Mouse (Mus musculus) heart, embryonic 16.5 days (tissue): Measurements from ENCODE around the gene Dppa1. TPM values are rescaled to one million over a fixed set of nuclear protein-coding genes. Genes with fewer than 3 reads are reported as not detected.
"Not testable (repeated sequence)": the region's sequence is repeated elsewhere in the genome, so short reads cannot be mapped to it uniquely, and the experiment has no call there.

Source experiments
- ATAC-seq: fragments of 200-750 bp; cut with Nextera tagmentation; replicated peaks from 2 replicates; pipeline ENCODE4 v1.8.0; 2017; ENCODE audit warnings: moderate number of reproducible peaks; ENCODE audit not compliant: insufficient read depth, low FRiP score; ENCODE audit errors: extremely low read depth
- H3K27ac ChIP-seq: fragments of 300-500 bp; sonication (generic); 2 replicates; pipeline ENCODE4 v1.5.1; 2014; ENCODE audit warnings: mild to moderate bottlenecking, low read length, control low read depth, moderate library complexity
- H3K27me3 ChIP-seq: fragments of 300-500 bp; sonication (generic); 2 replicates; pipeline ENCODE4 v1.6.1; 2014; ENCODE audit warnings: low read length, mixed read lengths; ENCODE audit not compliant: control insufficient read depth, insufficient read depth
- H3K36me3 ChIP-seq: fragments of 300-500 bp; sonication (generic); 2 replicates; pipeline ENCODE4 v1.6.1; 2014; ENCODE audit not compliant: control insufficient read depth, insufficient read depth
- H3K4me1 ChIP-seq: fragments of 300-500 bp; sonication (generic); 2 replicates; pipeline ENCODE4 v1.6.1; 2014; ENCODE audit warnings: low read length, mixed read lengths; ENCODE audit not compliant: control insufficient read depth, insufficient read depth
- H3K4me2 ChIP-seq: fragments of 300-500 bp; sonication (generic); 2 replicates; pipeline ENCODE4 v1.6.1; 2014; ENCODE audit warnings: low read depth, mild to moderate bottlenecking, control low read depth, low read length
- H3K4me3 ChIP-seq: fragments of 300-500 bp; sonication (generic); 2 replicates; pipeline ENCODE4 v1.5.1; 2014; ENCODE audit warnings: mild to moderate bottlenecking, control low read depth, low read length
- H3K9ac ChIP-seq: fragments of 300-500 bp; sonication (generic); 2 replicates; pipeline ENCODE4 v1.6.1; 2014; ENCODE audit warnings: low read length, control low read depth
- H3K9me3 ChIP-seq: fragments of 300-500 bp; sonication (generic); replicated peaks from 2 replicates; pipeline ENCODE4 v1.6.1; 2016; ENCODE audit warnings: low read length; ENCODE audit not compliant: control insufficient read depth
- WGBS: fragments of 180-500 bp; shearing (Covaris S2); extraction: QIAGEN DNeasy Blood & Tissue Kit; methylation state at CpG from one replicate; pipeline ENCODE4 v1.1.7; 2014; 5-methylcytosine and 5-hydroxymethylcytosine counted together
- polyA plus RNA-seq: library from polyadenylated mRNA; unstranded; fragments of >200 nt; fragmentation: Nextera tagmentation; extraction: Ambion mirVana; gene quantifications from 2 replicates; pipeline ENCODE4 v1.2.1, GENCODE M21; 2015

Dppa1 gene
- polyA plus RNA-seq, 1 experiment from 2014 or later = not detected

DNA sequence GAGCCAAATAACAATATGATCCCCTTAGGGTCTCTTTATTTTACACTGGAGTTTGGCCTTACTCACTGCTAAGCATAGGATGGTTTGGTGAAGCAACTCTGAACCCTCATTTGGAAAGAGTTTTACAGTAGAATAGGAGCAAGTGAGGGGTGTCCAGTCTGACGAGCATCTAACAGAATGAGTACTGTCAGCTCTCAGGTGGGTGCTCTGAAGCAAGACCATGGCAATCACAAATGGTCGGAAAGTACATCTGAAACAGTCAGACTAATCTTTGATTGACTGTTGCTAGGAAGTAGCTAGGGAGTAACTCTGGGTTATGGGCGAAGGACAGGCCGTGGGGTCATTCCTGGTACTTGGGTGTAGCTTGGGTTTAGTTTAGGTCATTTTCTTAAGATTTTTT, 6.5 kb upstream of the Dppa1 start:
- not testable (repeated sequence) for H3K27me3 ChIP-seq, H3K9ac ChIP-seq, H3K4me2 ChIP-seq, ATAC-seq, H3K4me1 ChIP-seq, H3K4me3 ChIP-seq, H3K36me3 ChIP-seq, H3K27ac ChIP-seq, H3K9me3 ChIP-seq
- 78% methylated on average over 4 of the region's 4 CpGs for WGBS

GRCm38 (mm10) chr11:46631635-46632034, 2.6 kb upstream of the Dppa1 start:
- Histone ChIP-seq H3K4me2 (no peak overlapping the region), H3K4me1 (no peaks in the 10 kb centered on the region), H3K36me3 (no peaks in the 10 kb centered on the region), H3K4me3 (no peak overlapping the region), H3K27me3 (no peaks in the 10 kb centered on the region), H3K27ac (no peak overlapping the region), H3K9ac (no peak overlapping the region), H3K9me3 (no peaks in the 10 kb centered on the region)
- 23% methylated on average over 3 of the region's 3 CpGs for WGBS
- ATAC-seq = no peak

- Histone ChIP-seq H3K4me2 (no peak overlapping the region), H3K4me3 (no peak overlapping the region), H3K27me3 (no peaks in the 10 kb centered on the region), H3K9me3 (no peaks in the 10 kb centered on the region), H3K27ac (no peak overlapping the region), H3K36me3 (no peaks in the 10 kb centered on the region), H3K4me1 (no peaks in the 10 kb centered on the region), H3K9ac (no peak overlapping the region)
- WGBS = 54% methylated on average over 7 of the region's 7 CpGs
- ATAC-seq = no peak
Observed at GRCm38 (mm10) chr11:46620414-46621168, 8.5 kb downstream of the Dppa1 start.

DNA sequence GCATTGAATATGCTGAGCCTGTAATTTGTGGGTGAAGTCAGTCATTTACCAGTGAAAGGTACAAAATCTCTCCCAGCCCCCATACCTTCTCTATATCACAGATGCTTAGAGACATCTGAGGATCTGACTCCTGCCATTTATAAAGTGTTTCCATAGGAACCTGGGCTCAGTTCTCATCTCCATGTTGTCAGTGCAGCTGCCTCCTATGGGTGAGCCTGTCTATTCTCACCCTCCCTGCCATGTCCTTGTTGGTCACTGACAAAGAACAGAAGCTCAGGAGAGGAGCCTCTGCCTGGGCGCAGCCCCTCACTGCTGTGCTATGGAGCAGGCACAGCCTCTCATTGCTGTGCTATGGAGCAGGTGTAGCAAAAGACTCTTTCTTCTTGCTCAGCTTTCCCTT, 9.1 kb downstream of the Dppa1 start:
- H3K4me3 ChIP-seq = no peak overlapping the region
- H3K9ac ChIP-seq = no peak overlapping the region
- H3K4me2 ChIP-seq = no peak overlapping the region
- 74% methylated on average over 1 of the region's 1 CpGs for WGBS
- ATAC-seq = no peak
- H3K4me1 ChIP-seq = no peaks in the 10 kb centered on the region
- H3K36me3 ChIP-seq = no peaks in the 10 kb centered on the region
- no peaks in the 10 kb centered on the region for H3K27me3 ChIP-seq
- no peaks in the 10 kb centered on the region for H3K9me3 ChIP-seq
- no peak overlapping the region for H3K27ac ChIP-seq

DNA sequence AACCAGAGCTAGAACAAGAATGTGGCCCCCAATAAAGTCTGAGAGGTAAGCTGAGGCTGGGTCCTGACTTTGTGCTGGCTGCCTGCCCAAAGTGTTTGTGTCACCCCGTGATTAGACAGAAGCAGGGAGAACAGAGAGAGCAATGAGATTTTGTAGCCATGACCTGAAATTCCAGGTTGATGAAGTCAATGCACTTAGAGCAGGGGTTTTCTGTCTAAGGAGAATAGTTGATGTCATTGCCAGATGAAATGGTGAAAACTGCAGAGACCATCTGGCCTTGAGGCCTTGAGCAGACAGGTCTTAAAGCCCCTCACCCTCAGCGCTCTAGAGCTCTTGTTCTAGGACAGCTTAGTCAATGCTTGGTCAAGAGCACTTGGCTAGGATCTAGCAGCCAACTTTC, 36.6 kb downstream of the Dppa1 start:
- no peak overlapping the region for H3K9ac ChIP-seq

DNA sequence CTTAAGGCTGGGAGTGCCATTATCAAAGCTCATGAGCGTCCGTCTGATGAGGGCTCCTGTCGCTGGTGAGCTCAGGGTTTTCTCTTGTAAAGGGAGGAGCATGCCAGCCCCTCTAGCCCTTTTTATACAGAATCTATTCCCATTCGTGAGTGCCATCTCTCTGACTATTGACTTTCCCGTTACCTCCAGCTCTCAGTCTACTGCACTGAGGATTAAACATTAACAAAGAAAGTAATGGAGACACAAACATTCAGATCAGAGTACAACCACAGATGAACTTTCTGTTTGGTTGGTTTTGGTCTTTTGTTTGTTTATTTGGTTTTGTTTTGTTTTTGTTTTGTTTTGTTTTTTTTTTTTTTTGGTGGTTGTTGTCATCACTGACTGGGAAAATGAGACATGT, 46.3 kb downstream of the Dppa1 start:
- no peak for ATAC-seq
- 73% methylated on average over 5 of the region's 5 CpGs for WGBS
- Histone ChIP-seq H3K4me2 (no peak overlapping the region), H3K27ac (no peak overlapping the region), H3K36me3 (no peaks in the 10 kb centered on the region), H3K9ac (no peak overlapping the region), H3K27me3 (no peaks in the 10 kb centered on the region), H3K4me3 (no peak overlapping the region), H3K4me1 (no peaks in the 10 kb centered on the region), H3K9me3 (no peaks in the 10 kb centered on the region)

More for the DNA sequence above, 36.6 kb downstream of the Dppa1 start:
- no peak for ATAC-seq
- no peaks in the 10 kb centered on the region for H3K4me1 ChIP-seq
- no peak overlapping the region for H3K4me3 ChIP-seq
- no peak overlapping the region for H3K27ac ChIP-seq
- no peaks in the 10 kb centered on the region for H3K27me3 ChIP-seq
- H3K4me2 ChIP-seq = no peak overlapping the region
- H3K36me3 ChIP-seq = no peaks in the 10 kb centered on the region
- no peaks in the 10 kb centered on the region for H3K9me3 ChIP-seq
- 60% methylated on average over 2 of the region's 2 CpGs for WGBS

DNA sequence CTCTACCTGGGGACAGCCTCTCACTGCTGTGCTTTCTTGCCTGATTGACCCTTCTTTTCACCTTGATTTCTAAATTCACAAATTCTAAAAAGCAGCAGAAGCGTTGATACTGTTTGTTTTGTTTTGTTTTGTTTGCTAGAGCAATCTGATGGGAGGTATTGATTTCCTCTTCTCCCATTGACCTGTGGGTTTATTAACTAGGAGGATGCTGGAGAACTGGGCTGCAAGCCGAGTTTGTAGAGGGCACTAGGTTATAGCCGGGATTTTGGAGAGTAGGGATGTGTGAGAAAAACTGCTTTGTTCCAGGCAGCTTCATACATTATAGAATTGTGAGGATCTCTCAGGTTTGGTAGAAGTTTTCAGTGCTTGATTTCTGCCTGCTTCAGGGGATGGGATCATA, 48.6 kb downstream of the Dppa1 start:
- Histone ChIP-seq H3K4me1 (no peaks in the 10 kb centered on the region), H3K9ac (no peak overlapping the region), H3K4me2 (no peak overlapping the region), H3K27ac (no peak overlapping the region), H3K27me3 (no peaks in the 10 kb centered on the region), H3K4me3 (no peak overlapping the region), H3K9me3 (no peaks in the 10 kb centered on the region), H3K36me3 (no peaks in the 10 kb centered on the region)
- 75% methylated on average over 3 of the region's 3 CpGs for WGBS
- no peak for ATAC-seq

DNA sequence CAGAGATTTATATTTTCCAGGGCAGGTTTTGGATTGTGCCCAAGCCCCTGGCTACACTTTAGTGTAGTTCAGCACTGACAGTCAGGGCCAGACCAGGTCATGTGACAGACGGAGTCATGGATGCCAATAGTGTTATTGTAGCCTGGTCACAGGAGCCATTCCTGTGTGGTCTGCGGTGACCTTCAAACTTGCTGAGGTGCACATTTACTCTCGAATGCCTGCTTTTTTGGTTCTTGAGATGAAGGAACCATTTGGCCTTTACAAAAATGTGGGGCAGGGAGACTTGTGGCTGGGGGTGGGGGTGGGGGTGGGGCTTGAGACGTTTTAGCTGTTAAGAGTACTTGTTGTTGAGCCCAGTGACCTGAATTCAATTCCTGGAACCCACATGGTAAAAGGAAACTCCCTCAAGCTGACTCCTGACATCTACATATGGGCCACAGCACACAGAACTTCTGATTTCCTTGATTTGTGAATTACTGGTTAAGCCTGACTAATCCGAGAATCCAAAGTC, 50.2 kb downstream of the Dppa1 start:
- WGBS = 44% methylated on average over 5 of the region's 5 CpGs
- Histone ChIP-seq H3K27ac (no peak overlapping the region), H3K4me3 (no peak overlapping the region), H3K4me1 (no peaks in the 10 kb centered on the region), H3K9ac (no peak overlapping the region), H3K27me3 (no peaks in the 10 kb centered on the region), H3K9me3 (no peaks in the 10 kb centered on the region), H3K36me3 (no peaks in the 10 kb centered on the region), H3K4me2 (no peak overlapping the region)
- no peak for ATAC-seq

DNA sequence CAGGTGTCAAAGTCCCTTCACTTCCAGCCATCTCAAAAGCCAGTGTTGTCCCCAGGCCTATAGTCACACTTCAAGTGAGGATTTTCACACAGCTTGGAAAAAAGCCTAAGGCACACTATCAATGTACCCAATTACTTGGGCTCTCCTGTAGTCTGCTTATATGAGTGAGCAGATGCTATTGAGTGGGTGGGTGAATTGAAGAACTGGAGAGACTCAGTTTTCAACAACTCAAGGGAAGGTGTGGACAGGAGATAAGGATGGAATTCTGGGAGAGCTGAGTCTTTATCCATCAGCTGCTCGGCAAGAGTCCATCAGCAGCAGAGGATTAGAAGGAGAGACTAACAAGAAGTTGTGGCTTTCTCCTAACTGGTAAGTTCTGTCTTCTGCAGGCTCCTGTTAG, 57.7 kb downstream of the Dppa1 start, which contains the start of gene BC053393:
BC053393 (plus strand) TSS at position 210 of the 400 bp plus-strand sequence.
- H3K4me2 ChIP-seq = no peak within 1 kb of the TSS
- H3K36me3 ChIP-seq = no peaks in the 10 kb centered on the region
- no peaks in the 10 kb centered on the region for H3K9me3 ChIP-seq
- 14% methylated on average over 1 of the region's 1 CpGs for WGBS
- H3K4me1 ChIP-seq = peaks cover 3% of the 10 kb centered on the region; the same call in 1 of the 2 replicates
- no peak for ATAC-seq
- no peak within 1 kb of the TSS for H3K4me3 ChIP-seq
- H3K9ac ChIP-seq = no peak within 1 kb of the TSS
- no peaks in the 10 kb centered on the region for H3K27me3 ChIP-seq
- no peak within 1 kb of the TSS for H3K27ac ChIP-seq
